Mouse (Mus musculus) midbrain, embryonic 15.5 days (tissue): Measurements from ENCODE around the gene Pigu. TPM values are rescaled to one million over a fixed set of nuclear protein-coding genes. Genes with fewer than 3 reads are reported as not detected.
A peak's percentile ranks its signal among the peaks of the same experiment; 100 is the strongest.

Experiments used
- ATAC-seq: fragments of 200-750 bp; cut with Nextera tagmentation; replicated peaks from 2 replicates; pipeline ENCODE4 v1.8.0; 2017; ENCODE audit warnings: moderate TSS enrichment
- H3K27ac ChIP-seq: fragments of 300-500 bp; sonication (generic); 2 replicates; pipeline ENCODE4 v1.5.1; 2015; ENCODE audit warnings: mild to moderate bottlenecking, inconsistent platforms
- H3K27me3 ChIP-seq: fragments of 300-500 bp; sonication (generic); replicated peaks from 2 replicates; pipeline ENCODE4 v1.6.1; 2015; ENCODE audit warnings: inconsistent platforms
- H3K36me3 ChIP-seq: fragments of 300-500 bp; sonication (generic); replicated peaks from 2 replicates; pipeline ENCODE4 v1.6.1; 2015; ENCODE audit warnings: inconsistent platforms
- H3K4me1 ChIP-seq: fragments of 300-500 bp; sonication (generic); 2 replicates; pipeline ENCODE4 v1.6.1; 2015; ENCODE audit warnings: inconsistent platforms
- H3K4me2 ChIP-seq: fragments of 300-500 bp; sonication (generic); 2 replicates; pipeline ENCODE4 v1.6.1; 2015; ENCODE audit warnings: inconsistent platforms, mild to moderate bottlenecking, moderate library complexity
- H3K4me3 ChIP-seq: fragments of 300-500 bp; sonication (generic); 2 replicates; pipeline ENCODE4 v1.5.1; 2015; ENCODE audit warnings: mild to moderate bottlenecking, inconsistent platforms
- H3K9ac ChIP-seq: fragments of 300-500 bp; sonication (generic); 2 replicates; pipeline ENCODE4 v1.6.1; 2015; ENCODE audit warnings: mild to moderate bottlenecking, inconsistent platforms
- H3K9me3 ChIP-seq: fragments of 300-500 bp; sonication (generic); 2 replicates; pipeline ENCODE4 v1.6.1; 2016; ENCODE audit warnings: inconsistent platforms
- WGBS: fragments of 180-500 bp; shearing (Covaris S2); methylation state at CpG from one replicate; pipeline ENCODE4 v1.1.7; 2015; ENCODE audit warnings: mixed read lengths; 5-methylcytosine and 5-hydroxymethylcytosine counted together
- polyA plus RNA-seq: library from polyadenylated mRNA; unstranded; fragments of >200 nt; fragmentation: Nextera tagmentation; extraction: Ambion mirVana; gene quantifications from 2 replicates; pipeline ENCODE4 v1.2.1, GENCODE M21; 2015

The Pigu gene
- polyA plus RNA-seq, 1 experiment from 2014 or later: 63.8 TPM

DNA sequence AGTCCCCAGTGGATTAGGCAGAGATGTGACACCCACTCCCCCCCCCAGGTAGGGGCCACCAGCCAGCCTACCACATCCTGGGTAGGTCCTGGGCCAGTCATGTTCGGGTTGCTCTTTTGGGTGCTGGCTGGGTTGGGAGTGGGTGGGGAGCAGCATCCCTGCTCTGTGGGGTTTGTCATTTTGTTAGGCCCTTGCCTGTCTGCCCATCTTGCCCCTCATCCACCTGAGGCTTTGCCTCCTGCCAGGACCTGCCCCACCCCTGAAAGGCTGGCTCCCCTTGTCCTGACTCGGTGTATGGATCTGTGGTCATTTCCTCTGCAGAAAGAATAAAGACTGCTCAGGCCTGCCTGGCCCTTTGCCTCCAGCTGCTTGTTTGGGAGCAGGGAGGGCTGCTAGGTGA, 79.5 kb downstream of the Pigu start:
- peak overlapping the region; percentile 70 for H3K4me2 ChIP-seq
- H3K27me3 ChIP-seq: no peaks in the 10 kb centered on the region
- H3K4me3 ChIP-seq: peak overlapping the region; percentile 83; the same call in 1 of the 2 replicates
- ATAC-seq: no peak
- no peaks in the 10 kb centered on the region for H3K9me3 ChIP-seq
- H3K36me3 ChIP-seq: 0 out of 2 replicates have a peak, but pooled peaks cover 6% of the 10 kb centered on the region
- H3K9ac ChIP-seq: no peak overlapping the region
- WGBS: 90% methylated on average over 2 of the region's 2 CpGs
- H3K4me1 ChIP-seq: peaks cover 18% of the 10 kb centered on the region
- H3K27ac ChIP-seq: no peak overlapping the region

DNA sequence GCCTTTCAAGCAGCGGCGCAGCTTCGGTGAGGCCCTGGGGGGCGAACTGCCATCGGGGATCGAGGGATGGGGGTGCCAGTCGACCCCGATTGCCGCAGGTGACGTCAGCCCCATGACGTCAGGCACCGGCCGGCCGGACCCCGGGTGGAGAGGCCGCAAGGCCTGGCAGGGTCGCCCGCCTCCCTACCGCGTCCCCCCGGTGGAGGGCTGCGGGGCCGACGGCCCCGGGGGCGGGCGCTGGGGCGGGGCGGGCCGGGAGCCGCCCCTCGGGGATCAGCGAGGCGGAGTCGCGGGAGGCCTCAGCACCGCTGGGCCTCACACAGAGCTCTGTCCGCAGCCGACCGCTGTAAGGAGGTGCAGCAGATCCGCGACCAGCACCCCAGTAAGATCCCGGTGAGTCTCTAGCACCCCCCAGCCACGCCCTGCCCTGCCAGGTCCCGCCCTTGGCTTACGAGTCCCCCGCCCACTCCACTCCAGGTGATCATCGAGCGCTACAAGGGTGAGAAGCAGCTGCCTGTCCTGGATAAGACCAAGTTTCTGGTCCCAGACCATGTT, 80.5 kb downstream of the Pigu start:
- WGBS: under 1% methylated on average over 47 of the region's 49 CpGs
- H3K9me3 ChIP-seq: no peaks in the 10 kb centered on the region
- H3K4me2 ChIP-seq: peak overlapping the region; percentile 70
- H3K36me3 ChIP-seq: 0 out of 2 replicates have a peak, but pooled peaks cover 6% of the 10 kb centered on the region
- ATAC-seq: peak; percentile 78
- peak overlapping the region; percentile 89 for H3K27ac ChIP-seq
- H3K27me3 ChIP-seq: no peaks in the 10 kb centered on the region
- peak overlapping the region; percentile 90 for H3K9ac ChIP-seq
- peak overlapping the region; percentile 83 for H3K4me3 ChIP-seq
- peaks cover 18% of the 10 kb centered on the region for H3K4me1 ChIP-seq

DNA sequence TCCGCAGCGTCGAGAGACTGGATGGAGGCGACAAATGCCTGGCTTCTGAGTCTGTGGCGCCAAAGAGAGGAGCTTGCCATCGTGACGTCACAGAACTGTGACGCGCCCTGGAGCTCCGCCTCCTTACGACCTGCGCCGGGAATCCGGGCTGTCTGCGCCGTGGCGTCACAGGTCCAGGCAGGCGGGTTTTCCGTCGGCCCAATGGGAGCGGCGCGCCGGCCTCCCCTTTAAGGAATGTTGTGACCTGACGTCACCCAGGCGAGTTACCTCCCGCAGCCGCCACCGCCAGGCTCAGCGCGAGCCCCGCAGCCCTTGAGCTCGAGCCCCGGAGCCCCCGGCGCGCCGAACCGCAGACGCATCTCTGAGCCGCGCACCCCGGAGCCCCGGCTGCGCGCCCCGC, 81.0 kb downstream of the Pigu start, which contains the start of gene Map1lc3a:
Map1lc3a (plus strand) TSS at position 103 of the 400 bp plus-strand sequence.
- no peaks in the 10 kb centered on the region for H3K9me3 ChIP-seq
- peak within 1 kb of the TSS; percentile 90 for H3K9ac ChIP-seq
- no peaks in the 10 kb centered on the region for H3K27me3 ChIP-seq
- peak; percentile 95 for ATAC-seq
- 0 out of 2 replicates have a peak, but pooled peaks cover 6% of the 10 kb centered on the region for H3K36me3 ChIP-seq
- H3K4me3 ChIP-seq: peak within 1 kb of the TSS; percentile 83
- H3K4me1 ChIP-seq: peaks cover 18% of the 10 kb centered on the region
- H3K27ac ChIP-seq: peak within 1 kb of the TSS; percentile 89
- under 1% methylated on average over 47 of the region's 47 CpGs for WGBS
- peak within 1 kb of the TSS; percentile 70 for H3K4me2 ChIP-seq

DNA sequence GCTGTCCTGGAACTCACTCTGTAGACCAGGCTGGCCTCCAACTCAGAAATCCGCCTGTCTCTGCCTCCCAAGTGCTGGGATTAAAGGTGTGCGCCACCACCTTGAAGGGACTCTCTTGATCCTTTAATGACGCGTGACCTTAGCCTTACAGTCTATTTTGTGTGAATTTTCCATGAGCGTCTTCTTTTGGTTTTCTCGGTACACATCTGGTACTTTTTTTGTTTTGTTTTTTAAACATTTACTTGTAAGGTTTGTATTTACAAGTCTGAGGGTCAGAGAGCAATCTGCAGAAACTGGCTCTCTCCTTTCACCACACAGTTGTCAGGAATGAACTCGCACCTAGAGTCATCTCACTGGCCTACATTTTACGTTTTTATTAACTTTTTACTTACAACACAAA, 83.6 kb downstream of the Pigu start:
- Histone ChIP-seq H3K4me3 (no peak overlapping the region), H3K9ac (no peak overlapping the region), H3K4me1 (peaks cover 18% of the 10 kb centered on the region), H3K27ac (no peak overlapping the region), H3K9me3 (no peaks in the 10 kb centered on the region), H3K27me3 (no peaks in the 10 kb centered on the region), H3K36me3 (0 out of 2 replicates have a peak, but pooled peaks cover 4% of the 10 kb centered on the region), H3K4me2 (no peak overlapping the region)
- ATAC-seq: no peak
- 89% methylated on average over 8 of the region's 8 CpGs for WGBS

- H3K27ac ChIP-seq: no peak overlapping the region
- WGBS: 81% methylated on average over 10 of the region's 10 CpGs
- no peak overlapping the region for H3K4me2 ChIP-seq
- peaks cover 11% of the 10 kb centered on the region for H3K4me1 ChIP-seq
- no peak overlapping the region for H3K9ac ChIP-seq
- no peak overlapping the region for H3K4me3 ChIP-seq
- no peak for ATAC-seq
- no peaks in the 10 kb centered on the region for H3K27me3 ChIP-seq
- H3K36me3 ChIP-seq: no peaks in the 10 kb centered on the region
- no peaks in the 10 kb centered on the region for H3K9me3 ChIP-seq
Observed at GRCm38 (mm10) chr2:155272396-155273170, 84.6 kb downstream of the Pigu start.

DNA sequence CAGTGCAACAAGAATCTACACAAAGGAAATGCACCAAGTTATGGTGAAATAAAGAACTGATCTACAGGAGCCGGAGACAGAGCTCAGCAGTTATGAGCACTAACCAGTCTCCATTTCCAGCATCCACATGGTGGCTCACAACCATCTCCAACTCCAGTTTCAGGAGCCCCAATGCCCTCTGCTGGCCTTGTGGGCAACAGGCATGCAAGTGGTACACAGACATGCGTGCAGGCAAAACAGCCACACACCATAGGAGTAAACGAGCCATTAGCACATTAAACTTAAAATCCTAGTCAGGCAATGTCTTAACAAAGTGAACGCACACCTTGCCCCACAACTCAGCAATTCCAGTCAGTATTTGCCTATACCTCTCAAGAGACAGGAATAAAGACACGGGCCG, 85.3 kb downstream of the Pigu start:
- H3K4me3 ChIP-seq: no peak overlapping the region
- H3K9ac ChIP-seq: no peak overlapping the region
- no peaks in the 10 kb centered on the region for H3K36me3 ChIP-seq
- ATAC-seq: no peak
- peaks cover 5% of the 10 kb centered on the region; the same call in 1 of the 2 replicates for H3K4me1 ChIP-seq
- no peaks in the 10 kb centered on the region for H3K27me3 ChIP-seq
- 86% methylated on average over 6 of the region's 6 CpGs for WGBS
- H3K27ac ChIP-seq: no peak overlapping the region
- H3K9me3 ChIP-seq: no peaks in the 10 kb centered on the region
- H3K4me2 ChIP-seq: no peak overlapping the region

GRCm38 (mm10) chr2:155266896-155267295, 90.3 kb downstream of the Pigu start:
- Histone ChIP-seq H3K36me3 (no peaks in the 10 kb centered on the region), H3K9me3 (no peaks in the 10 kb centered on the region)
- WGBS: 82% methylated on average over 5 of the region's 5 CpGs

GRCm38 (mm10) chr2:155265526-155265925, 91.7 kb downstream of the Pigu start:
- WGBS: 89% methylated on average over 6 of the region's 6 CpGs
- ATAC-seq: no peak

More at GRCm38 (mm10) chr2:155266896-155267295, 90.3 kb downstream of the Pigu start:
- H3K4me2 ChIP-seq: no peak overlapping the region
- H3K4me3 ChIP-seq: no peak overlapping the region
- ATAC-seq: no peak
- H3K9ac ChIP-seq: no peak overlapping the region
- no peaks in the 10 kb centered on the region for H3K4me1 ChIP-seq
- no peaks in the 10 kb centered on the region for H3K27me3 ChIP-seq
- no peak overlapping the region for H3K27ac ChIP-seq

DNA sequence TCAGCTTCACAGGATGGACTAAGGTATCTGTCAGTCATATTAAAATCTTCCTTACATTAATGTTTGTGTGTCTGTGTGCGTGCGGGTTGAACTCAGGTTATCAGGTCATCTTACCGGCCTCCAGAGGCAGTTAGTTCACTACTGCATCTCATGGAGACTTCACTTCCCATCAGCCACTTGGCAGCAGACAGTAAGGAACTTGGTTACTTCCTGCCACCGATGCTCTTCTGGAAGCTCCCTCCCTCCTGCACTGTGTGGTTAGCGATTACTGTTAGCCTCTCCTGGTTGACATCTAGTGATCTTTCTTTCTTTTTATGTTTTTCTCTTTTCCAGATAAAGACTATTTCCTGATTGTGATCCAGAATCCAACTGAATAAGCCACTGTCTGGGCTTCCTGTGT, 107.6 kb downstream of the Pigu start:
- Histone ChIP-seq H3K27ac (no peak overlapping the region), H3K36me3 (peaks cover 65% of the 10 kb centered on the region), H3K9me3 (no peaks in the 10 kb centered on the region), H3K4me2 (no peak overlapping the region), H3K27me3 (no peaks in the 10 kb centered on the region), H3K4me3 (no peak overlapping the region), H3K4me1 (no peaks in the 10 kb centered on the region), H3K9ac (no peak overlapping the region)
- WGBS: 92% methylated on average over 5 of the region's 5 CpGs
- ATAC-seq: no peak

More at GRCm38 (mm10) chr2:155265526-155265925, 91.7 kb downstream of the Pigu start:
- Histone ChIP-seq H3K27me3 (no peaks in the 10 kb centered on the region), H3K9ac (no peak overlapping the region), H3K4me2 (no peak overlapping the region), H3K36me3 (no peaks in the 10 kb centered on the region), H3K9me3 (no peaks in the 10 kb centered on the region), H3K4me1 (no peaks in the 10 kb centered on the region), H3K27ac (no peak overlapping the region), H3K4me3 (no peak overlapping the region)

- no peak overlapping the region for H3K4me2 ChIP-seq
- no peaks in the 10 kb centered on the region for H3K27me3 ChIP-seq
- H3K4me1 ChIP-seq: no peaks in the 10 kb centered on the region
- H3K36me3 ChIP-seq: peaks cover 73% of the 10 kb centered on the region
- no peaks in the 10 kb centered on the region for H3K9me3 ChIP-seq
- ATAC-seq: no peak
- H3K9ac ChIP-seq: no peak overlapping the region
- H3K4me3 ChIP-seq: no peak overlapping the region
- H3K27ac ChIP-seq: no peak overlapping the region
- 78% methylated on average over 2 of the region's 2 CpGs for WGBS
Observed at GRCm38 (mm10) chr2:155248718-155249117, 108.5 kb downstream of the Pigu start.

DNA sequence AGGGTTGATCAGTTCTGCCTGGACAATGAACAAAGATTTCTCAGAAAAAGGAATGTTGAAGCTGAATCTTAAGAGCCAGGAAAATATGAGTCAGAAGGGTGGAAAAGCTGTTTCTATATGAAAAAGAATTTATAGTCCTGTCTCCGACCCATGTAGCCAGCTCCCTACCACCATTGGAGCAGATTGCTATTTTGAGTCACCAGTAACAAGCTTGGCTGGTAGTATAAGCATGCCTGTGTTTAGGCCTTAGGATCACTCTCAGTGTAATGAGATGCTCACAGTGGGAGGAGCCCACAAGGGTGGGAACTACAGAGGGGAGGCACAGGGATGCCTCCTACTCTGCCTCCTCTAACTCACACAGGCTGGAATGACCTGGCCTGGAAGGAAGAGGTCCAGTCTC, 109.0 kb downstream of the Pigu start:
- no peaks in the 10 kb centered on the region for H3K4me1 ChIP-seq
- no peak overlapping the region for H3K4me3 ChIP-seq
- no peak overlapping the region for H3K27ac ChIP-seq
- no peaks in the 10 kb centered on the region for H3K9me3 ChIP-seq
- H3K27me3 ChIP-seq: no peaks in the 10 kb centered on the region
- no peak for ATAC-seq
- no peak overlapping the region for H3K4me2 ChIP-seq
- H3K36me3 ChIP-seq: peaks cover 77% of the 10 kb centered on the region
- H3K9ac ChIP-seq: no peak overlapping the region
- 98% methylated on average over 1 of the region's 1 CpGs for WGBS

DNA sequence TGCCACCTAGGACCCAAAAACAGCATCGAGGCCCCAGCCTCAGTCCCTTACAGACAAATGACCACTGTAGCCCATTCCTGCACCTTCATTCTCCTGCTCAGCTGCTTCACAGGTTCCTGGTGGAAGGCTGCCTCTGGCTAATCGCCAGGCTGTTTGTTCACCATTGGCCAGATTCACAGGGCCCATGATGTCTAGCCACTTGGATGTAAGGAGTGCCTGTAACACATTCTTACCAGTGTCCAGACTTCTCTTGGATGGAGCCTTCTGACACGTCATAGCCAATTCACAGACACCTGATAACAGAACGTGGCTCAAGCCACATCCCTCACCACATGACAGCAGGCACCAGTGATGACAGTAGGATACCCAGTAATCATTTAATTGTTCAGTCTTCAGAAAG, 111.0 kb downstream of the Pigu start:
- Histone ChIP-seq H3K4me2 (no peak overlapping the region), H3K9me3 (no peaks in the 10 kb centered on the region), H3K4me3 (no peak overlapping the region), H3K27ac (no peak overlapping the region), H3K27me3 (no peaks in the 10 kb centered on the region), H3K36me3 (peaks cover 77% of the 10 kb centered on the region), H3K4me1 (no peaks in the 10 kb centered on the region), H3K9ac (no peak overlapping the region)
- 96% methylated on average over 4 of the region's 4 CpGs for WGBS
- ATAC-seq: no peak
